ENCODE assay signal across 12 mouse cellular contexts in the genomic region with DNA sequence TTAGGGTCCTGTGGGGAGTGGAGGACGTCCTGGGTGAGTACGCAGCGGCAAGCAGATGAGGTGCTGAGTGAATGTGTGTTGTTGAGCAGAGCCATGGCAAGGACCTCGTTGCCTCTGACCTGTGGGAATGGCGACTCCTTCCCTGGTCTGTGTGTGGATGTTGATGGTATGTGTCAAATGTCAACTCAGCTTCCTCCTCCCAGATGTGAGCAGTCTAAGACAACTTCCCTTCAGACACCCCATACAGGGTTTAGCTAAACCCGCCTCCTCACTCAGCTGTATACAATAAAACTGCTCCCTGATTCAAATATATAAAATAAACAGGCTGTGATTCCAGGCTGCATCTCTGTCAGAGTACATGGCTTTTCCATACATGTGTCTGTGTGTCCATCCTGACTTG.
"Had no signal": no experiment of that assay in that cellular context is flagged by ENCODE, and none has a peak within 500 bp of the region (broad histone marks: within the 10 kb centered on the region; RNA-seq: fewer than 3 reads in every experiment).

No protein-coding gene starts in this region.

- H3K9me3 ChIP-seq: limb, embryonic 15.5 days; liver, embryonic 12.5 days; midbrain, embryonic 13.5 days; neural tube, embryonic 12.5 days had no signal

- H3K36me3 ChIP-seq: limb, embryonic 15.5 days; liver, embryonic 12.5 days; midbrain, embryonic 13.5 days; neural tube, embryonic 12.5 days had no signal

- H3K4me3 ChIP-seq: left cerebral cortex, adult 2 months; limb, embryonic 15.5 days; liver, embryonic 12.5 days; midbrain, embryonic 13.5 days; myocyte; neural tube, embryonic 12.5 days had no signal

- ATAC-seq: intestine, postnatal 0 days; liver, embryonic 12.5 days; midbrain, embryonic 13.5 days had no signal

- H3K9ac ChIP-seq: limb, embryonic 15.5 days; liver, embryonic 12.5 days; midbrain, embryonic 13.5 days; neural tube, embryonic 12.5 days had no signal

- H3K27ac ChIP-seq: left cerebral cortex, adult 2 months; limb, embryonic 15.5 days; liver, embryonic 12.5 days; midbrain, embryonic 13.5 days; neural tube, embryonic 12.5 days had no signal

- DNase-seq: kidney, adult 8-10 months; kidney, postnatal 25 days; retina, postnatal 1 day; thymus, adult 18-20 months; thymus, postnatal 14 days had no signal

- H3K4me2 ChIP-seq: limb, embryonic 15.5 days; liver, embryonic 12.5 days; midbrain, embryonic 13.5 days; neural tube, embryonic 12.5 days had no signal

- H3K27me3 ChIP-seq: limb, embryonic 15.5 days; liver, embryonic 12.5 days; midbrain, embryonic 13.5 days; neural tube, embryonic 12.5 days had no signal

- H3K4me1 ChIP-seq: limb, embryonic 15.5 days; liver, embryonic 12.5 days; midbrain, embryonic 13.5 days; neural tube, embryonic 12.5 days had no signal
